Mouse (Mus musculus): ENCODE data around the gene Sugp2. TPM values are rescaled to one million over a fixed set of nuclear protein-coding genes. Genes with fewer than 3 reads are reported as not detected.

Sugp2 gene
- polyA plus RNA-seq, 1 experiment from 2014 or later, result 30.9 TPM

GRCm38 (mm10) chr8:70216566-70216965 lies 17.5 kb upstream of the Sugp2 start:
- Histone ChIP-seq H3K4me2 (ENCODE audit: low read depth, low read length) (no peak overlapping the region), H3K9me3 (ENCODE audit: control insufficient read depth, low read length) (no peaks in the 10 kb centered on the region), H3K36me3 (ENCODE audit: control insufficient read depth, insufficient read depth, low read length) (no peaks in the 10 kb centered on the region), H3K4me3 (ENCODE audit: low read length) (no peak overlapping the region), H3K27me3 (ENCODE audit: control insufficient read depth, insufficient read depth, low read depth, low read length) (no peaks in the 10 kb centered on the region), H3K9ac (ENCODE audit: low read length) (no peak overlapping the region), H3K4me1 (replicated peaks; ENCODE audit: control insufficient read depth, insufficient read depth, low read length) (0 out of 2 replicates have a peak, but pooled peaks cover 3% of the 10 kb centered on the region), H3K27ac (ENCODE audit: low read length) (peak overlapping the region; percentile 2; the same call in 1 of the 2 replicates)
- ATAC-seq (ENCODE audit: low read depth), result peak; percentile 17
- WGBS, result 55% methylated on average over 1 of the region's 1 CpGs

DNA sequence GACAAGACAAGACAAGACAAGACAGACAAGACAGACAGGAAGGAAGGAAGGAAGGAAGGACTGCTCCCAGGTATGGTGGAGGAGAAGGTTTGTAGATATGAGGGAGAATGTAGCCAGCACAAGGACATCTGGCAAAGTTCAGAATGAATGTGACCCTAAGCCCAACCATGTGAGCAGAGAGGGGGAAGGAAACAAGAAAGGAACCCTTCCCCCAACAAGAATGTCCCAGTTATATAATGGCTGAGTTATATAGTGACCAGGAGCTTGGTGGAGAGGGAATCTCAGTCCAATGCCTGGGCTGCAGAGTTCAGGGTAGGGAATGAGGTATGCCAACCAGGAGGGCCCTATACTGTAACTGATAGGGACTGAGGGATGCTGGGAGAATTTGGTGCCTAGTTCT lies 16.6 kb upstream of the Sugp2 start:
- H3K27me3 ChIP-seq (ENCODE audit: control insufficient read depth, insufficient read depth, low read depth, low read length), result no peaks in the 10 kb centered on the region
- H3K4me2 ChIP-seq (ENCODE audit: low read depth, low read length), result no peak overlapping the region
- H3K4me3 ChIP-seq (ENCODE audit: low read length), result no peak overlapping the region
- no peaks in the 10 kb centered on the region for H3K9me3 ChIP-seq (ENCODE audit: control insufficient read depth, low read length)
- ATAC-seq (ENCODE audit: low read depth), result no peak
- no peak overlapping the region for H3K9ac ChIP-seq (ENCODE audit: low read length)
- H3K27ac ChIP-seq (ENCODE audit: low read length), result no peak overlapping the region
- 0 out of 2 replicates have a peak, but pooled peaks cover 2% of the 10 kb centered on the region for H3K4me1 ChIP-seq (replicated peaks; ENCODE audit: control insufficient read depth, insufficient read depth, low read length)
- H3K36me3 ChIP-seq (ENCODE audit: control insufficient read depth, insufficient read depth, low read length), result peaks cover 5% of the 10 kb centered on the region; the same call in 1 of the 2 replicates

- no peak overlapping the region for H3K4me2 ChIP-seq (ENCODE audit: low read depth, low read length)
- H3K9ac ChIP-seq (ENCODE audit: low read length), result no peak overlapping the region
- 47% methylated on average over 5 of the region's 5 CpGs for WGBS
- H3K27ac ChIP-seq (ENCODE audit: low read length), result no peak overlapping the region
- no peaks in the 10 kb centered on the region for H3K27me3 ChIP-seq (ENCODE audit: control insufficient read depth, insufficient read depth, low read depth, low read length)
- H3K4me1 ChIP-seq (replicated peaks; ENCODE audit: control insufficient read depth, insufficient read depth, low read length), result 0 out of 2 replicates have a peak, but pooled peaks cover 2% of the 10 kb centered on the region
- H3K4me3 ChIP-seq (ENCODE audit: low read length), result no peak overlapping the region
- no peaks in the 10 kb centered on the region for H3K9me3 ChIP-seq (ENCODE audit: control insufficient read depth, low read length)
- peaks cover 9% of the 10 kb centered on the region for H3K36me3 ChIP-seq (ENCODE audit: control insufficient read depth, insufficient read depth, low read length)
- ATAC-seq (ENCODE audit: low read depth), result no peak
Measured at GRCm38 (mm10) chr8:70219107-70219684, 14.8 kb upstream of the Sugp2 start.

- peaks cover 15% of the 10 kb centered on the region for H3K36me3 ChIP-seq (ENCODE audit: control insufficient read depth, insufficient read depth, low read length)
- no peak overlapping the region for H3K27ac ChIP-seq (ENCODE audit: low read length)
- no peak overlapping the region for H3K4me3 ChIP-seq (ENCODE audit: low read length)
- H3K4me1 ChIP-seq (replicated peaks; ENCODE audit: control insufficient read depth, insufficient read depth, low read length), result 0 out of 2 replicates have a peak, but pooled peaks cover 2% of the 10 kb centered on the region
- H3K9ac ChIP-seq (ENCODE audit: low read length), result no peak overlapping the region
- H3K27me3 ChIP-seq (ENCODE audit: control insufficient read depth, insufficient read depth, low read depth, low read length), result no peaks in the 10 kb centered on the region
- H3K4me2 ChIP-seq (ENCODE audit: low read depth, low read length), result no peak overlapping the region
- 68% methylated on average over 8 of the region's 8 CpGs for WGBS
- ATAC-seq (ENCODE audit: low read depth), result no peak
- H3K9me3 ChIP-seq (ENCODE audit: control insufficient read depth, low read length), result no peaks in the 10 kb centered on the region
Measured at GRCm38 (mm10) chr8:70220236-70220840, 13.7 kb upstream of the Sugp2 start.

DNA sequence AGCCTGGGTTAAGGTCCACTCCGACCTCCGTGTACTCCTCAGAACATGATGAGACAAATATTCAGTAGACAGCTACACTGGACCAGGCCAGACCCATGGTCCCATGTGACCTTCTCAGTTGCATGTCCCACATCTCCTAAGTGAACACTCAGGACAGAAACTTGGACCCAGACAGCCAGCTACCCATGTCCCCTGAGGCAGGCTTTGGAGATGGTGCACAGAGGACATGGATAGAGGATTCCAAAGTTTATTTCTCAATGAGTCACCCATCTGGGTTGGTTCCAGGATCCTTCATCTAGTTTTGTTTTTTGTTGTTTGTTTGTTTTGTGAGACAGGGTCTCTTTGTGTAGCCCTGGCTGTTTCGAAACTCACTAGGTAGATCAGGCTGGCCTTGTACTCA lies 13.1 kb upstream of the Sugp2 start:
- H3K27me3 ChIP-seq (ENCODE audit: control insufficient read depth, insufficient read depth, low read depth, low read length), result no peaks in the 10 kb centered on the region
- no peak overlapping the region for H3K9ac ChIP-seq (ENCODE audit: low read length)
- no peaks in the 10 kb centered on the region for H3K4me1 ChIP-seq (replicated peaks; ENCODE audit: control insufficient read depth, insufficient read depth, low read length)
- no peak overlapping the region for H3K4me2 ChIP-seq (ENCODE audit: low read depth, low read length)
- H3K4me3 ChIP-seq (ENCODE audit: low read length), result no peak overlapping the region
- peaks cover 15% of the 10 kb centered on the region for H3K36me3 ChIP-seq (ENCODE audit: control insufficient read depth, insufficient read depth, low read length)
- no peak overlapping the region for H3K27ac ChIP-seq (ENCODE audit: low read length)
- no peak for ATAC-seq (ENCODE audit: low read depth)
- WGBS, result 88% methylated on average over 3 of the region's 3 CpGs
- H3K9me3 ChIP-seq (ENCODE audit: control insufficient read depth, low read length), result no peaks in the 10 kb centered on the region

DNA sequence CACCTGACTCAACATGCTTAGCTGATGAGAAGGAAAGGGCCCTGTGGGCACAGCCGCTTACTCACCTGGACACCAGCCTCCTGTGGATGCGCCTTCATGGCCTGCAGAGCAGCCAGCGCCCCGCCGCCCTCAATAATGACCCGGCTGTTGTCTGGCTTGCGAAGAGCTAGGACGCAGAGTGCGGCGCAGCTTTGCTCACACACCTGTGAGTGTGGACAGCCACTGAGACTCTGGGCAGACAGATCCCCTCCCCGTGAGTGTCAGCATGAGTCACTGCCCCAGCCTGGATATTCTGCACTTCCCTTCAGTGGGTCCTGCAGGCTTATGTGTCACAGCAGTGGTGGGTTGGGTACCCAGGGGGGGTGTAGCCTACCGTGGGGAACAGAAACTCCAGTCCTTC lies 12.0 kb upstream of the Sugp2 start:
- no peaks in the 10 kb centered on the region for H3K9me3 ChIP-seq (ENCODE audit: control insufficient read depth, low read length)
- no peak overlapping the region for H3K27ac ChIP-seq (ENCODE audit: low read length)
- H3K4me3 ChIP-seq (ENCODE audit: low read length), result no peak overlapping the region
- 93% methylated on average over 12 of the region's 12 CpGs for WGBS
- H3K9ac ChIP-seq (ENCODE audit: low read length), result no peak overlapping the region
- no peaks in the 10 kb centered on the region for H3K4me1 ChIP-seq (replicated peaks; ENCODE audit: control insufficient read depth, insufficient read depth, low read length)
- H3K27me3 ChIP-seq (ENCODE audit: control insufficient read depth, insufficient read depth, low read depth, low read length), result no peaks in the 10 kb centered on the region
- H3K4me2 ChIP-seq (ENCODE audit: low read depth, low read length), result no peak overlapping the region
- ATAC-seq (ENCODE audit: low read depth), result no peak
- peaks cover 15% of the 10 kb centered on the region for H3K36me3 ChIP-seq (ENCODE audit: control insufficient read depth, insufficient read depth, low read length)

GRCm38 (mm10) chr8:70223341-70223740 lies 10.7 kb upstream of the Sugp2 start:
- WGBS, result 48% methylated on average over 6 of the region's 6 CpGs
- Histone ChIP-seq H3K4me2 (ENCODE audit: low read depth, low read length) (no peak overlapping the region), H3K4me1 (replicated peaks; ENCODE audit: control insufficient read depth, insufficient read depth, low read length) (no peaks in the 10 kb centered on the region), H3K36me3 (ENCODE audit: control insufficient read depth, insufficient read depth, low read length) (peaks cover 15% of the 10 kb centered on the region), H3K9ac (ENCODE audit: low read length) (no peak overlapping the region), H3K27ac (ENCODE audit: low read length) (no peak overlapping the region), H3K4me3 (ENCODE audit: low read length) (no peak overlapping the region), H3K27me3 (ENCODE audit: control insufficient read depth, insufficient read depth, low read depth, low read length) (no peaks in the 10 kb centered on the region), H3K9me3 (ENCODE audit: control insufficient read depth, low read length) (no peaks in the 10 kb centered on the region)
- no peak for ATAC-seq (ENCODE audit: low read depth)

DNA sequence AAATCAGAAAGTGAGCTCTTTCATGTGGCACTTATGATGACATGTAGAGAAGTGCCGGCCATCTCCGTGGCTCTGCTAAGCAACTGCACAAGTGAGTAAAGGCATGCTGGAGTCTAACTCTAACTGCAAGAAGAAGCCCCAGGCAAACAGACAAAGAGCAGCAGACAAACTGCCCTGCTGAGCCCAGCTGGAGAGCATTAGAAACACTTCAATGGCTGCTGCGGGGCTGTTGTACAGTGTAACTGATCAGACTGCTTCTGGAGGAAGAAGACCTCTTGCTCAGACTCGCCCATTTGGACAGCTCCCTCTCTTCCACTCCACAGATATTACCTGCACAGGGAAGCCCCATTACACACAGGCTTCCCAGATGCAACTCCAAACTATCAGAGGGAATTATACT lies 6.0 kb upstream of the Sugp2 start:
- Histone ChIP-seq H3K9me3 (ENCODE audit: control insufficient read depth, low read length) (no peaks in the 10 kb centered on the region), H3K4me1 (replicated peaks; ENCODE audit: control insufficient read depth, insufficient read depth, low read length) (no peaks in the 10 kb centered on the region), H3K27me3 (ENCODE audit: control insufficient read depth, insufficient read depth, low read depth, low read length) (no peaks in the 10 kb centered on the region), H3K4me2 (ENCODE audit: low read depth, low read length) (no peak overlapping the region), H3K27ac (ENCODE audit: low read length) (no peak overlapping the region), H3K9ac (ENCODE audit: low read length) (no peak overlapping the region), H3K36me3 (ENCODE audit: control insufficient read depth, insufficient read depth, low read length) (peaks cover 12% of the 10 kb centered on the region; the same call in 1 of the 2 replicates), H3K4me3 (ENCODE audit: low read length) (no peak overlapping the region)
- 75% methylated on average over 4 of the region's 4 CpGs for WGBS
- no peak for ATAC-seq (ENCODE audit: low read depth)

DNA sequence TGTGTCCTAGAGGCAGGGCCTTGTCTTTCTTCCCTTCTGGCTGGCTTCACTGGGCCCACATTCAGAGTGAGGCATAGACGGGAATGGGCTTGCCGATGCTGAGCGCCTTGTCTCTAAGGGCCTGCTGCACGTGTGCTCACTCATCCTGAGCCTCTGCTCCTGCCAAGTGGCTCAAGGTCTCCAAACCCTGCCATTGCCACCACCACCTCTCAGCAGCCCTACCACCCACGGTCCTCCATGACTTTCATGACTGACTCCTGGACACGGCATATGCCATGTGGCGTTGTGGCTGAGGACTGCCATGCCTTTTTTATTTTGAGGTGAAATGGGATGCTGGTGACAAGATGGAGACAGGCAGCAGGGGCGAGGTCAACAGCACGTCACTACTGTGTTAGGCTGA lies 3.2 kb upstream of the Sugp2 start:
- Histone ChIP-seq H3K9ac (ENCODE audit: low read length) (no peak overlapping the region), H3K4me1 (replicated peaks; ENCODE audit: control insufficient read depth, insufficient read depth, low read length) (peaks cover 13% of the 10 kb centered on the region), H3K4me3 (ENCODE audit: low read length) (no peak overlapping the region), H3K4me2 (ENCODE audit: low read depth, low read length) (no peak overlapping the region), H3K27me3 (ENCODE audit: control insufficient read depth, insufficient read depth, low read depth, low read length) (no peaks in the 10 kb centered on the region), H3K27ac (ENCODE audit: low read length) (no peak overlapping the region), H3K36me3 (ENCODE audit: control insufficient read depth, insufficient read depth, low read length) (peaks cover 4% of the 10 kb centered on the region; the same call in 1 of the 2 replicates), H3K9me3 (ENCODE audit: control insufficient read depth, low read length) (no peaks in the 10 kb centered on the region)
- ATAC-seq (ENCODE audit: low read depth), result no peak
- 92% methylated on average over 9 of the region's 9 CpGs for WGBS
